Comparison of ENCODE assay signal across 8 mouse cellular contexts in the genomic region with DNA sequence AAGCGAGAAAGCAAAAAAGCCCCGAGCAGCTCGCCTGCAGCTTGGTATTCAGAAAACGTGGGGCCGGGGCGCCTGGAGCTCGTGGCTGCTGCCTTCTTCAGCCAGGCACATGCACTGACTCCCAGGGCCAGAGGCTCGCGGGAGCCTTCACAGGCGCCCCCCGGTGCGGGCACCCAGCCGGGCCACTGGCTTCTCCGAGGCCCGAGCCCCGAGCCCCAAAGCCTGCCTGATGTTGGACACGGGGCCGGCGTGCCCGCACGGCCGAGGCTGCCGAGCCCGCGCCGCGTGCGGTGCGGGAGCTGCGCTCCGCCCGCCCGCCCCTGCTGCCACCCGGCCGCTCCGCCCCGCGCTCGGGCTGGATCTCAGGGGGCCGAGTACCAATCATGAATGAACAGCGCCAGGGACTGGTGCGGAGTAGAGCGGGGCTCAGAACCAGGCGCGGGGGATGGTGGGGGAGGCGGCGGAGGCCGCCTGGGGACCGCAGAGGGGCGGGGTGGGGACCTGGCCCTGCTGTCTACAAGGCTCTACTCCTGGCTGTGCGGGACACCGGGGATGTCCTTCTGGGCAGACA.
A peak's percentile ranks its signal among the peaks of the same experiment; 100 is the strongest.
DNase-seq lines count a peak whose midpoint lies in the region; ATAC-seq lines count a peak whose summit lies in the region.

No protein-coding gene starts in this region.

- no peaks in the 10 kb centered on the region for H3K36me3 ChIP-seq in kidney, embryonic 16.5 days (ENCODE audit: insufficient read depth, low read length)
- no peaks in the 10 kb centered on the region for H3K36me3 ChIP-seq in hindbrain, embryonic 16.5 days (ENCODE audit: control insufficient read depth, insufficient read depth, low read length)
- H3K36me3 ChIP-seq in neural tube, embryonic 13.5 days: no peaks in the 10 kb centered on the region

- peak; percentile 74 for ATAC-seq in kidney, embryonic 16.5 days (ENCODE audit: low FRiP score, low TSS enrichment)
- peak; percentile 84 for ATAC-seq in hindbrain, embryonic 16.5 days
- peak; percentile 89 for ATAC-seq in neural tube, embryonic 13.5 days (ENCODE audit: low read depth)

- peak overlapping the region; percentile 45 for H3K9ac ChIP-seq in kidney, embryonic 16.5 days (replicated peaks; ENCODE audit: low read length)
- peak overlapping the region; percentile 81 for H3K9ac ChIP-seq in hindbrain, embryonic 16.5 days (ENCODE audit: low read depth, low read length)
- peak overlapping the region; percentile 81 for H3K9ac ChIP-seq in neural tube, embryonic 13.5 days

- H3K4me3 ChIP-seq in kidney, embryonic 16.5 days (ENCODE audit: low read length): peak overlapping the region; percentile 48
- H3K4me3 ChIP-seq in hindbrain, embryonic 16.5 days (ENCODE audit: low read length): peak overlapping the region; percentile 58
- H3K4me3 ChIP-seq in neural tube, embryonic 13.5 days: peak overlapping the region; percentile 53

- no peak for DNase-seq in kidney, adult 18-20 months
- DNase-seq in embryo, embryonic 10.5 days (ENCODE audit: low spot score): peak; percentile 48
- DNase-seq in thymus, postnatal 14 days: no peak
- no peak for DNase-seq in kidney, postnatal 14 days
- DNase-seq in layer of hippocampus, adult 11-12 months (ENCODE audit: low spot score): no peak

- H3K4me1 ChIP-seq in kidney, embryonic 16.5 days (ENCODE audit: insufficient read depth, low read length): peaks cover 3% of the 10 kb centered on the region; the same call in 1 of the 2 replicates
- peaks cover 7% of the 10 kb centered on the region; the same call in 1 of the 2 replicates for H3K4me1 ChIP-seq in hindbrain, embryonic 16.5 days (ENCODE audit: control insufficient read depth, insufficient read depth, low read depth, low read length)
- H3K4me1 ChIP-seq in neural tube, embryonic 13.5 days (replicated peaks): peaks cover 55% of the 10 kb centered on the region

- H3K27ac ChIP-seq in kidney, embryonic 16.5 days (ENCODE audit: low read length): no peak overlapping the region
- H3K27ac ChIP-seq in hindbrain, embryonic 16.5 days (ENCODE audit: low read depth, low read length): peak overlapping the region; percentile 72
- peak overlapping the region; percentile 72 for H3K27ac ChIP-seq in neural tube, embryonic 13.5 days (replicated peaks)

- H3K27me3 ChIP-seq in kidney, embryonic 16.5 days (ENCODE audit: insufficient read depth, low read length): peaks cover 54% of the 10 kb centered on the region
- H3K27me3 ChIP-seq in hindbrain, embryonic 16.5 days (replicated peaks; ENCODE audit: control insufficient read depth, insufficient read depth, low read length): no peaks in the 10 kb centered on the region
- peaks cover 29% of the 10 kb centered on the region for H3K27me3 ChIP-seq in neural tube, embryonic 13.5 days

- no peaks in the 10 kb centered on the region for H3K9me3 ChIP-seq in kidney, embryonic 16.5 days (ENCODE audit: low read length)
- no peaks in the 10 kb centered on the region for H3K9me3 ChIP-seq in hindbrain, embryonic 16.5 days (ENCODE audit: control insufficient read depth, low read length)
- H3K9me3 ChIP-seq in neural tube, embryonic 13.5 days: no peaks in the 10 kb centered on the region

- WGBS in kidney, embryonic 16.5 days: under 1% methylated on average over 36 of the region's 52 CpGs
- WGBS in hindbrain, embryonic 16.5 days: under 1% methylated on average over 52 of the region's 52 CpGs
- 0% methylated on average over 48 of the region's 52 CpGs for WGBS in neural tube, embryonic 13.5 days

- peak overlapping the region; percentile 83 for H3K4me2 ChIP-seq in kidney, embryonic 16.5 days (replicated peaks; ENCODE audit: low read depth, low read length)
- H3K4me2 ChIP-seq in hindbrain, embryonic 16.5 days (ENCODE audit: low read length): peak overlapping the region; percentile 76
- peak overlapping the region; percentile 86 for H3K4me2 ChIP-seq in neural tube, embryonic 13.5 days
